Mouse (Mus musculus) kidney, adult 2 months (tissue): Measurements from ENCODE around the gene Tas1r1. TPM values are rescaled to one million over a fixed set of nuclear protein-coding genes. Genes with fewer than 3 reads are reported as not detected.

Experiments used
- DNase-seq: peaks from one replicate; pipeline ENCODE4 v3.0.0; 2021
- H3K27ac ChIP-seq: fragments of 200-500 bp; 2 replicates; pipeline ENCODE4 v1.5.1; 2012; ENCODE audit warnings: low read depth, low read length, control low read depth, inconsistent platforms; ENCODE audit not compliant: insufficient read depth
- H3K27me3 ChIP-seq: fragments of 200-500 bp; replicated peaks from 2 replicates; pipeline ENCODE4 v1.6.1; 2012; ENCODE audit warnings: mild to moderate bottlenecking, moderate library complexity, low read length, inconsistent platforms; ENCODE audit not compliant: control insufficient read depth, insufficient read depth
- H3K36me3 ChIP-seq: fragments of 200-500 bp; 2 replicates; pipeline ENCODE4 v1.6.1; 2012; ENCODE audit warnings: mild to moderate bottlenecking, moderate library complexity, low read length, inconsistent platforms; ENCODE audit not compliant: control insufficient read depth, insufficient read depth
- H3K4me1 ChIP-seq: fragments of 200-500 bp; 2 replicates; pipeline ENCODE4 v1.6.1; 2011; ENCODE audit warnings: low read length; ENCODE audit not compliant: control insufficient read depth, insufficient read depth
- H3K4me3 ChIP-seq: fragments of 200-500 bp; 2 replicates; pipeline ENCODE4 v1.5.1; 2011; ENCODE audit warnings: mild to moderate bottlenecking, low read depth, low read length, control low read depth; ENCODE audit not compliant: insufficient read depth
- CTCF ChIP-seq: fragments of 200-500 bp; conservative IDR thresholded peaks from 2 replicates; pipeline ENCODE4 v1.5.1; 2011; ENCODE audit warnings: low read depth, mild to moderate bottlenecking, control low read depth, low read length, moderate library complexity, mixed read lengths; ENCODE audit not compliant: insufficient read depth, insufficient read length
- POLR2A ChIP-seq: fragments of 200-500 bp; IDR thresholded peaks from one replicate; pipeline ENCODE4 v1.6.1; 2011; ENCODE audit warnings: low read depth, low read length, control low read depth
- WGBS: fragments of 180-500 bp; shearing (Covaris S2); methylation state at CpG from one replicate; pipeline ENCODE4 v1.1.7; 2018; 5-methylcytosine and 5-hydroxymethylcytosine counted together
- polyA plus RNA-seq: library from polyadenylated mRNA; depleted of rRNA; stranded (reverse); fragments of >200 nt; gene quantifications from 2 replicates; pipeline ENCODE4 v1.2.3, GENCODE M21; 2012

Gene Tas1r1
- polyA plus RNA-seq, 1 experiment, result 0.22 TPM

DNA sequence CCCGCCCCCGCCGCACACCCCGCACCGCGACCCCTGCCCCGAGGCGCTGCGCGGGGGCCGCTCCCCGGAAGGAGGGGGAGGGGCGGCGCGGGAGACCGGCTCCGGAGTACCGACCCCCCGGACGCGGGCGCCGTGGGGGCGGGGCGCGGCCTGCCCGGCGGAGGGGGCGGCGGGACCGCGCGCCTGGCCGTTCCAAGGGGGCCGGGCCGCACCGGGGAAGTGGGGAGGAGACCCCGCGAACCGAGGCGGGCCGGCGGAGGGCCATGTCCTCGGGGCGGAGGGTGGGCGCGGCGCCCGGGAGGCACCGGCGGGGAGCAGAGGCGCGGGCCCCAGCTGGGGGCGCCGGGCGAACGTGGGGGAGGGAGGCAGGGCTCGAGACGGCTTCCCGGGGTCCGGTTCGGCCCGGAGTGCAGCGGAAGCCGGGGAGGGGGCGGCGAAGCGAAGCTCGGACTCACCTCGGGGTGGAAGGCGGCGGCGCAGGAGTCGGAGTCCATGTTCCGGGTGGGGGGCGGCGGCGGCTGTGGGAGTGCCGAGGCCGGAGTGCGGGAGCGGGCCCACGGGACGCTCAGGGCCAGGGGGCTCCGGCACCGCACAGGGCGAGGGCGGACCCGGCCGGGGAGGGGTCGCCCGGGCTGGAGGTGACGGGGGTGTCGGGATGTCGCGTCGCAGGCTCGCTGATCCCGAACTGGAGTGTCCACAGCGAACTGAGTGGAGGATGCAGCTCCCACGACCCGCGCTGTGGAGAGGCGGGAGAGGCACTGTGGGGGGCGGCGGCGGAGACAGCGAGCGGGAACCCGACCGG is 42.8 kb downstream of the Tas1r1 start:
- WGBS, result 1% methylated on average over 107 of the region's 111 CpGs
- peaks cover 8% of the 10 kb centered on the region; the same call in 1 of the 2 replicates for H3K4me1 ChIP-seq
- H3K4me3 ChIP-seq, result peak overlapping the region; percentile 93
- no peak for DNase-seq
- no peaks in the 10 kb centered on the region for H3K36me3 ChIP-seq
- TF ChIP-seq POLR2A, result no peak
- TF ChIP-seq CTCF, result no peak
- peak overlapping the region; percentile 65 for H3K27ac ChIP-seq
- H3K27me3 ChIP-seq, result no peaks in the 10 kb centered on the region; the same call in 1 of the 2 replicates

DNA sequence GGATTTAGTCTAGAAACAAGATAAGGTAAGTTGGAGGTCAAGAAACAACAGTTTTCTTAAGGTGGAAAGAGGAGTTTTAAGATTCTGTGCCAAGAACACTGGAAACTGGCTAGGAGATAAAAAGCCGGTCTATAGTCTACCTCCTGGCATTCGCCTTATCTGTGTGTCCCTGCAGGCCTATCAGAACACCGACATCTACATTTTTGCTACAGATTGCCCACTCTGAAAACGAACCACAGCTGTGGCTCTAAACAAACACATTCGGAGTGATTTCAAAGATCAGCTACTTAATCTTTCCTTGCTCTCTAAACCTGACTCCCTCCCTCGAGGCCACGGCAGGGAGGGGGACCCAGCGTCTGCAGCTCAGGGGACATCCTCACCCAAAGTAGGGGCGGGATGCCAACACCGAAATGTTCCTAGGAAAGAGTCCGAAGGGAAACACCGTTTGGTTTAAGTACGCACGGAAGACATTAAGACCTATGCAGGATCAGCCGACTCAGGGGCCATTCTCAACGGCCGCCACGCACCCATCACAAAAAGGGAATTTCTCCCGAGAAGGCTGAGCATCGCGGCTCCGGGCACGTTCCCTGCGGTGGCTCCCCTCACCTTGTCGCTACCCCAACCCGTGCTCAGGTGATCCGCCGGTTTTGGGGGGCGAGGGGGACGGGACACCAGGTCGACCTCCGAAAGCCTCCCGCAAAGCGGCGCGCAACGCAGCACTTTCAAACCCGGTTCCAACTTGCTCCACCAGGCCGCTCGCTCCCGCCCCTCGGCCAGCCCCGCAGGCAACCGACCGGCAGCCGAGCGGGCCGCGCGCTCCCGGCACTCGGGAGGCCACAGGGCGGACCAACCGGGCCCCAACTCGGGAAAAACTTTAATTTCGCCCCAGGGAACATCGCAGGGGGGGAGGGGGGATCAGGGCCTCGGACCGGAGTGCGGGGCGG is 43.9 kb downstream of the Tas1r1 start:
- Histone ChIP-seq H3K4me3 (peak overlapping the region; percentile 93), H3K27me3 (no peaks in the 10 kb centered on the region; the same call in 1 of the 2 replicates), H3K4me1 (peaks cover 8% of the 10 kb centered on the region; the same call in 1 of the 2 replicates), H3K36me3 (no peaks in the 10 kb centered on the region), H3K27ac (no peak overlapping the region; the same call in 1 of the 2 replicates)
- 5% methylated on average over 61 of the region's 61 CpGs for WGBS
- TF ChIP-seq POLR2A, result no peak
- no peak for TF ChIP-seq CTCF
- peak; percentile 34 for DNase-seq

DNA sequence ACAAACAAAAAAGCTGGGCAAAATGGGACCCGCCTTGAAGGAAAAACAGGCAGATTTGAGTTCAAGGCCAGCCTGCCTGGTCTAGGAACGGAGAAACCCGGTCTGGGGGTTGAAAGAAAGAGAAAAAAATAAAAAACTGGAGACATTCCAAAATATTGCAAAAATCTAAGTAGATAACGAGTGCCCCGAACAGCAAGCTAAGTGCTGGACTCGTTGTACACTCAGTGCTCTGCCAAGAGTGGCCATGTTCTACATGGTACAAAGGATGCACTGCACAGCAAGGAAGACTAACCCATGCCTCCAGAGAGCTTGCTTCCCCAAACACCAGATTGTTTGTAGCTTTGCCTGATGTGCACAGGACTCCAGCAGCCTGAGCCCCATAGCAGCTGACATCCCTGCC is 45.3 kb downstream of the Tas1r1 start:
- Histone ChIP-seq H3K4me1 (peaks cover 14% of the 10 kb centered on the region; the same call in 1 of the 2 replicates), H3K27ac (no peak overlapping the region), H3K27me3 (no peaks in the 10 kb centered on the region; the same call in 1 of the 2 replicates), H3K36me3 (no peaks in the 10 kb centered on the region), H3K4me3 (no peak overlapping the region)
- DNase-seq, result no peak
- 72% methylated on average over 6 of the region's 6 CpGs for WGBS
- TF ChIP-seq CTCF (no peak), POLR2A (no peak)

DNA sequence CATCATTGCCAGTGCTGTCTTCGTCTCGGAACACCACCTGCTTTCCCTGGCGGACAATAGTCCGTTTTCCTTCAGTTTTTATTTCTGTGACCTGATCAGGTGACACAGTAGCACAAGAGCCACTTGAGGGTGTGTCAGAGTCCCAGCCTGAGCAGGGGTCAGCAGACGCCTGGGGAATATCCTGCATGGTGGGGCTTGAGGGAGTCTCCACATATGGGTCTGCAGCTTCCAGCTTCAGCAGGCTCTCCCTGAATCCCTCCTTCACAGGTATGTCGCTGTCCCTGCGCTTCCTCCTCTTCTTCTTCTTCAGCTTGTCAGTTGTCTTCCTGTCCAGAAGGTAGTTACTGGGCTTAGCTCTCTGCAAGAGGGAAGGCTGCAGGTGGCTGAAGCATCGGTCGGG is 46.3 kb downstream of the Tas1r1 start:
- DNase-seq, result no peak
- TF ChIP-seq CTCF (no peak), POLR2A (no peak)
- 89% methylated on average over 9 of the region's 9 CpGs for WGBS
- Histone ChIP-seq H3K27ac (no peak overlapping the region), H3K27me3 (no peaks in the 10 kb centered on the region; the same call in 1 of the 2 replicates), H3K4me1 (peaks cover 13% of the 10 kb centered on the region; the same call in 1 of the 2 replicates), H3K36me3 (no peaks in the 10 kb centered on the region), H3K4me3 (no peak overlapping the region)

DNA sequence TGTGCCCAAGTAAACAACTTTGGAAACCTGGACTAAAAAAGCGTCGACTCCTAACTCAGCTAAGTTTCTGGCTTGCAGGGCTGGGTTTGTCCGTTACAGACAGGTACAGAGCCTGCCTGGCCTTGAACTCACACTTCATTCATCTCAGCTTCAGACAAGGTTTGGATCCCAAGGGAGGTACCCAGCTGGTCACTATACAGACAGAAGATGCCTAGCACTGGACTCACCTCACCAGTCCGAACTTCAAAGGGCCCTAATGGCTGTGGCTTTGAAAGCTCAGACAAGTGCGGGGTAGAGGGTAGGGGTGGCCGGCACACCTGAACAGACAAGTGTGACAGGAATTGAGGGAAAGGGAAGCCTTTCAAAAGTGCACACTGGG is 49.3 kb downstream of the Tas1r1 start:
- peaks cover 15% of the 10 kb centered on the region; the same call in 1 of the 2 replicates for H3K4me1 ChIP-seq
- H3K27ac ChIP-seq, result 0 out of 2 replicates have a peak overlapping the region, but pooled peaks have one; percentile 0
- WGBS, result 40% methylated on average over 6 of the region's 6 CpGs
- peak overlapping the region; percentile 93; the same call in 1 of the 2 replicates for H3K4me3 ChIP-seq
- H3K27me3 ChIP-seq, result no peaks in the 10 kb centered on the region
- no peak for DNase-seq
- TF ChIP-seq POLR2A (no peak), CTCF (no peak)
- H3K36me3 ChIP-seq, result no peaks in the 10 kb centered on the region

DNA sequence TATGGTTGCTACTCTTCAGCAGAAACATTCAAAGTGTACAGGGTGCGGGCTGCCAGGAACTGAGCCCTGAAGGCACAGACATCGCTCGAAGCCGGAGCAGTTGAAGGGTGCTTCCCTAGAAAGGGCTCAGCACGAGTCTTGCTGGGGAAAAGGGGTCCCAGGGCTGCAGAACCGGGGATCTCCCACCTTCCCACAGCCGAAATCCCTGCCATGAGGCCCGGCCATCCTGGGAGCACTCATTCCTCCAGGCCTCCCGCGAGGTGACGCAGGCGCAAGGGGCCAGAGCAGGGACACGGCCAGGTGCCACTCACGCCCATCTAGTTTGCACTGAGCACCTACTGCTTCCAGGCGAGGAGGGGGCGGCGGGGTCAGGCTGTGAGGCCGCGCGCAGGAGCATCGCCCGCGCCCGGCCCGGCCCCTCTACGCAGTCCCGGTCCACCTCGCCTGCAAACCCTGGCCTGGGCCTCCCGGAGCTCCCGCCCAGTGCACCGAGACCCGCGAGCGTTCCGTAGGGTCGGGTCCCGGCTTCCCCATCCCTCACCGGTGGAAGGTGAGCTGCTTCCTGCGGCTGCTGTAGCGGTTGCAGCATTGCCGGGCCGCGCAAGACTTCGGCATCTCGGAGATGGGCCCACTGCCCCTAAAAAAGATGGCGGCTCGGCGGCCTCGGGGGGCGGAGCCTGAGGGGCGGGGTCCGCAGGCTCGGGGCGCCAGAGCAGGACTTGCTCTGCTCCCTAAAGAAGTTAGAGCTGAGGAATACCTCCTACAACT is 49.8 kb downstream of the Tas1r1 start, which contains the start of gene Thap3:
Thap3 (minus strand) TSS at position 656 of the 768 bp plus-strand sequence.
- no peak for TF ChIP-seq CTCF
- no peak for TF ChIP-seq POLR2A
- peak; percentile 89 for DNase-seq
- Histone ChIP-seq H3K4me1 (peaks cover 15% of the 10 kb centered on the region; the same call in 1 of the 2 replicates), H3K4me3 (peak within 1 kb of the TSS; percentile 93), H3K36me3 (no peaks in the 10 kb centered on the region), H3K27me3 (no peaks in the 10 kb centered on the region), H3K27ac (peak within 1 kb of the TSS; percentile 67)
- 1% methylated on average over 54 of the region's 54 CpGs for WGBS
